Comparison of ENCODE assay signal across 9 mouse cellular contexts in the genomic region with DNA sequence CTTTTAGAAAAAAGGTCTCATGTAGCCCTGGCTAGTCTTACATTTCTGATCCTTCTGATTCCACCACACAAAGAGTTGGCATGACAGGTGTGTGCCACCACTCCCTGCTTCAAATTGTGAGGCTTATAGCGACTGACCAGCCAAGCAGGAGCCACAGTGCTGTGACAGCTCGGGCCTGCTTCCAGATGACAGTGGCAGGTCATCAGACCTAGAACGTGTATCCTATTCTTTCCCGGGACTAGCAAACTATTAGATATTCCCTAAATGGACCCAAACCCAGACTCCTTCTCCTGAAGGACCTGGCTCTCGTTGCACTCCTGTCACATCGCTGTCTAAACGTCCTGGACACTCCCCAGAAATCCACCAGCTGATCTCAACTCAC. TPM values are rescaled to one million over a fixed set of nuclear protein-coding genes. Genes with fewer than 3 reads are reported as not detected.
DNase-seq lines count a peak whose midpoint lies in the region; ATAC-seq and TF ChIP-seq lines count a peak whose summit lies in the region.
"Had no signal": no experiment of that assay in that cellular context is flagged by ENCODE, and none has a peak within 500 bp of the region (broad histone marks: within the 10 kb centered on the region; RNA-seq: fewer than 3 reads in every experiment).

No protein-coding gene starts in this region.

- peaks cover 12% of the 10 kb centered on the region for H3K36me3 ChIP-seq in kidney, embryonic 16.5 days (ENCODE audit: insufficient read depth, low read length)
- H3K36me3 ChIP-seq in embryonic facial prominence, embryonic 10.5 days (replicated peaks), result peaks cover 36% of the 10 kb centered on the region
- peaks cover 14% of the 10 kb centered on the region for H3K36me3 ChIP-seq in hindbrain, embryonic 15.5 days
- peaks cover 12% of the 10 kb centered on the region for H3K36me3 ChIP-seq in midbrain, postnatal 0 days (ENCODE audit: insufficient read depth, low read length)

- 18% methylated on average over 7 of the region's 7 CpGs for WGBS in kidney, embryonic 16.5 days
- WGBS in embryonic facial prominence, embryonic 10.5 days, result 37% methylated on average over 7 of the region's 7 CpGs
- 29% methylated on average over 7 of the region's 7 CpGs for WGBS in hindbrain, embryonic 15.5 days
- 22% methylated on average over 7 of the region's 7 CpGs for WGBS in midbrain, postnatal 0 days

- no peaks in the 10 kb centered on the region for H3K27me3 ChIP-seq in kidney, embryonic 16.5 days (ENCODE audit: insufficient read depth, low read length)
- H3K27me3 ChIP-seq in embryonic facial prominence, embryonic 10.5 days (replicated peaks; ENCODE audit: low read depth, poor library complexity, severe bottlenecking), result no peaks in the 10 kb centered on the region
- no peaks in the 10 kb centered on the region for H3K27me3 ChIP-seq in hindbrain, embryonic 15.5 days
- no peaks in the 10 kb centered on the region for H3K27me3 ChIP-seq in midbrain, postnatal 0 days (ENCODE audit: insufficient read depth, low read length)

- peak overlapping the region; percentile 95 for H3K4me3 ChIP-seq in kidney, embryonic 16.5 days (ENCODE audit: low read length)
- H3K4me3 ChIP-seq in embryonic facial prominence, embryonic 10.5 days, result peak overlapping the region; percentile 78
- H3K4me3 ChIP-seq in hindbrain, embryonic 15.5 days, result peak overlapping the region; percentile 97
- peak overlapping the region; percentile 91 for H3K4me3 ChIP-seq in midbrain, postnatal 0 days (ENCODE audit: low read depth, low read length)

- ATAC-seq in kidney, embryonic 16.5 days (ENCODE audit: low FRiP score, low TSS enrichment), result no peak
- no peak for ATAC-seq in hindbrain, embryonic 15.5 days (ENCODE audit: low FRiP score, low read depth)
- ATAC-seq in midbrain, postnatal 0 days (ENCODE audit: low FRiP score), result no peak
- ATAC-seq in inflammation-experienced regulatory T-cells, adult 6 months, result no peak

- peak overlapping the region; percentile 96 for H3K27ac ChIP-seq in kidney, embryonic 16.5 days (ENCODE audit: low read length)
- peak overlapping the region; percentile 92 for H3K27ac ChIP-seq in embryonic facial prominence, embryonic 10.5 days (replicated peaks)
- H3K27ac ChIP-seq in hindbrain, embryonic 15.5 days (replicated peaks), result peak overlapping the region; percentile 85
- H3K27ac ChIP-seq in midbrain, postnatal 0 days (ENCODE audit: low read depth, low read length), result peak overlapping the region; percentile 89

- peak overlapping the region; percentile 95 for H3K4me2 ChIP-seq in kidney, embryonic 16.5 days (replicated peaks; ENCODE audit: low read depth, low read length)
- peak overlapping the region; percentile 82 for H3K4me2 ChIP-seq in hindbrain, embryonic 15.5 days
- peak overlapping the region; percentile 91 for H3K4me2 ChIP-seq in midbrain, postnatal 0 days (ENCODE audit: low read depth, low read length, poor library complexity, severe bottlenecking)

- peaks cover 32% of the 10 kb centered on the region for H3K4me1 ChIP-seq in kidney, embryonic 16.5 days (ENCODE audit: insufficient read depth, low read length)
- peaks cover 35% of the 10 kb centered on the region for H3K4me1 ChIP-seq in embryonic facial prominence, embryonic 10.5 days
- peaks cover 26% of the 10 kb centered on the region for H3K4me1 ChIP-seq in hindbrain, embryonic 15.5 days (replicated peaks)
- peaks cover 14% of the 10 kb centered on the region for H3K4me1 ChIP-seq in midbrain, postnatal 0 days (ENCODE audit: insufficient read depth, low read length)

- H3K9ac ChIP-seq in kidney, embryonic 16.5 days (replicated peaks; ENCODE audit: low read length), result peak overlapping the region; percentile 97
- H3K9ac ChIP-seq in hindbrain, embryonic 15.5 days, result peak overlapping the region; percentile 97
- H3K9ac ChIP-seq in midbrain, postnatal 0 days (replicated peaks; ENCODE audit: low read length, poor library complexity, severe bottlenecking), result peak overlapping the region; percentile 99

- no peaks in the 10 kb centered on the region for H3K9me3 ChIP-seq in kidney, embryonic 16.5 days (ENCODE audit: low read length)
- no peaks in the 10 kb centered on the region for H3K9me3 ChIP-seq in embryonic facial prominence, embryonic 10.5 days
- no peaks in the 10 kb centered on the region for H3K9me3 ChIP-seq in hindbrain, embryonic 15.5 days
- H3K9me3 ChIP-seq in midbrain, postnatal 0 days (ENCODE audit: low read length), result no peaks in the 10 kb centered on the region

- DNase-seq in kidney, postnatal 14 days, result no peak
- DNase-seq in embryonic facial prominence, embryonic 10.5 days (ENCODE audit: low spot score), result no peak
- DNase-seq in midbrain, postnatal 0 days (ENCODE audit: low spot score), result no peak
- no peak for DNase-seq in frontal cortex, postnatal 25 days (ENCODE audit: low spot score in 2 of 2)
- no peak for DNase-seq in adrenal gland, postnatal 25 days

- no peak for TF ChIP-seq CTCF in midbrain, postnatal 0 days (IDR thresholded peaks at IDR 0.05)

RNA-seq across cellular contexts. Expression of a gene that starts 0.8 kb away (rescaled TPM):
- 218 and 232 TPM in 2 replicates for polyA plus RNA-seq in kidney, embryonic 16.5 days (2015; fragmentation: Nextera tagmentation; extraction: Ambion mirVana)
- polyA plus RNA-seq in embryonic facial prominence, embryonic 10.5 days (2016; fragmentation: Nextera tagmentation; extraction: Ambion mirVana), result 201 and 221 TPM in 2 replicates
- 243 and 246 TPM in 2 replicates for polyA plus RNA-seq in hindbrain, embryonic 15.5 days (2015; fragmentation: Nextera tagmentation; extraction: Ambion mirVana)
- total RNA-seq in midbrain, postnatal 0 days (2014; rRNA removed), result 132 and 138 TPM in 2 replicates
- 243 and 270 TPM in 2 replicates for polyA plus RNA-seq in midbrain, postnatal 0 days (2015; fragmentation: Nextera tagmentation; extraction: Ambion mirVana)
- polyA plus RNA-seq in inflammation-experienced regulatory T-cells, adult 6 months (2017; shearing (Covaris generic)), result 100 to 1,000 TPM in 2 of 3 experiments, 10 to 100 TPM in 1; 93.4 to 136 (median 107) TPM
- total RNA-seq in adrenal gland, postnatal 25 days (2021), result 67.5 and 75.4 TPM in 2 replicates

RNA-seq across cellular contexts. Expression of a gene that starts 2.2 kb away (rescaled TPM):
- polyA plus RNA-seq in kidney, embryonic 16.5 days (2015; fragmentation: Nextera tagmentation; extraction: Ambion mirVana), result 0.55 and 0.57 TPM in 2 replicates
- not detected in 2 replicates for polyA plus RNA-seq in embryonic facial prominence, embryonic 10.5 days (2016; fragmentation: Nextera tagmentation; extraction: Ambion mirVana)
- polyA plus RNA-seq in hindbrain, embryonic 15.5 days (2015; fragmentation: Nextera tagmentation; extraction: Ambion mirVana), result not detected in 2 replicates
- total RNA-seq in midbrain, postnatal 0 days (2014; rRNA removed), result not detected in 2 replicates
- not detected in 2 replicates for polyA plus RNA-seq in midbrain, postnatal 0 days (2015; fragmentation: Nextera tagmentation; extraction: Ambion mirVana)
- not detected for polyA plus RNA-seq in inflammation-experienced regulatory T-cells, adult 6 months (2017; shearing (Covaris generic))
- total RNA-seq in adrenal gland, postnatal 25 days (2021), result 1.4 TPM in 1 of 2 replicates, not detected in the other
- total RNA-seq: left cerebral cortex, postnatal 14 days had no signal

RNA-seq across cellular contexts. Expression of a gene that starts 18.3 kb away (rescaled TPM):
- polyA plus RNA-seq in kidney, embryonic 16.5 days (2015; fragmentation: Nextera tagmentation; extraction: Ambion mirVana), result 4.7 and 5.5 TPM in 2 replicates
- polyA plus RNA-seq in embryonic facial prominence, embryonic 10.5 days (2016; fragmentation: Nextera tagmentation; extraction: Ambion mirVana), result 0.33 and 0.62 TPM in 2 replicates
- polyA plus RNA-seq in hindbrain, embryonic 15.5 days (2015; fragmentation: Nextera tagmentation; extraction: Ambion mirVana), result 0.41 and 0.75 TPM in 2 replicates
- total RNA-seq in midbrain, postnatal 0 days (2014; rRNA removed), result 0.60 TPM in 1 of 2 replicates, not detected in the other
- 0.17 and 0.21 TPM in 2 replicates for polyA plus RNA-seq in midbrain, postnatal 0 days (2015; fragmentation: Nextera tagmentation; extraction: Ambion mirVana)
- not detected for polyA plus RNA-seq in inflammation-experienced regulatory T-cells, adult 6 months (2017; shearing (Covaris generic))
- total RNA-seq in adrenal gland, postnatal 25 days (2021), result 1.0 and 3.5 TPM in 2 replicates

RNA-seq across cellular contexts. Expression of a gene that starts 24.3 kb away (rescaled TPM):
- 843 and 914 TPM in 2 replicates for polyA plus RNA-seq in kidney, embryonic 16.5 days (2015; fragmentation: Nextera tagmentation; extraction: Ambion mirVana)
- 556 and 565 TPM in 2 replicates for polyA plus RNA-seq in embryonic facial prominence, embryonic 10.5 days (2016; fragmentation: Nextera tagmentation; extraction: Ambion mirVana)
- 263 and 274 TPM in 2 replicates for polyA plus RNA-seq in hindbrain, embryonic 15.5 days (2015; fragmentation: Nextera tagmentation; extraction: Ambion mirVana)
- total RNA-seq in midbrain, postnatal 0 days (2014; rRNA removed), result 161 and 165 TPM in 2 replicates
- 191 and 209 TPM in 2 replicates for polyA plus RNA-seq in midbrain, postnatal 0 days (2015; fragmentation: Nextera tagmentation; extraction: Ambion mirVana)
- polyA plus RNA-seq in inflammation-experienced regulatory T-cells, adult 6 months (2017; shearing (Covaris generic)), result 100 to 1,000 TPM; 135 to 164 (median 149) TPM
- 407 and 486 TPM in 2 replicates for total RNA-seq in adrenal gland, postnatal 25 days (2021)

RNA-seq across cellular contexts. Expression of a gene that starts 32.6 kb away (rescaled TPM):
- 696 and 712 TPM in 2 replicates for polyA plus RNA-seq in kidney, embryonic 16.5 days (2015; fragmentation: Nextera tagmentation; extraction: Ambion mirVana)
- 735 and 777 TPM in 2 replicates for polyA plus RNA-seq in embryonic facial prominence, embryonic 10.5 days (2016; fragmentation: Nextera tagmentation; extraction: Ambion mirVana)
- 492 and 533 TPM in 2 replicates for polyA plus RNA-seq in hindbrain, embryonic 15.5 days (2015; fragmentation: Nextera tagmentation; extraction: Ambion mirVana)
- 233 and 286 TPM in 2 replicates for total RNA-seq in midbrain, postnatal 0 days (2014; rRNA removed)
- polyA plus RNA-seq in midbrain, postnatal 0 days (2015; fragmentation: Nextera tagmentation; extraction: Ambion mirVana), result 390 and 417 TPM in 2 replicates
- polyA plus RNA-seq in inflammation-experienced regulatory T-cells, adult 6 months (2017; shearing (Covaris generic)), result 100 to 1,000 TPM; 624 to 862 (median 685) TPM
- 333 and 334 TPM in 2 replicates for total RNA-seq in adrenal gland, postnatal 25 days (2021)
